Mouse (Mus musculus): ENCODE data around the gene Mark3. TPM values are rescaled to one million over a fixed set of nuclear protein-coding genes. Genes with fewer than 3 reads are reported as not detected.

Gene Mark3
- polyA plus RNA-seq, 1 experiment, result not detected

DNA sequence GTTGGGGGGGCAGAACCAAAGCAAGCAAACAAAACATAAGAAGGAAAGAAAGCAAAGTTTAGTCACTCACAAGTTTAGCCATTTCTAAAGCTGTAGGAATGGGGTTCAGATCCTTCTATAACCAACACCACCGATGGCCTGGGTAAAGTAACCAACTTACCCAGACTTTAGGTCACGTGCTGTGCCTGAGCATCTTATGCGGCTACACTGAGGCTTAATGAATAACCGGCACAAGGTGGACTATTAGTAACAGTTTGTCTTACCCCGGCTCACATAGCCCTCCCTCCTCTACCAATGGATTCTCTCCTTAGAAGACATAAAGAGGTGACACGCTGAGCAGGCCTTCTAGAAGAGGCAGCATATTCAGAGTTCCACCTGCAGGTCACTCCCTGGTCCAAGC, 1.0 kb upstream of the Mark3 start:
- WGBS, result 13% methylated on average over 6 of the region's 6 CpGs
- TF ChIP-seq CTCF (IDR thresholded peaks at IDR 0.05; ENCODE audit: insufficient read depth, low read depth, low read length), result no peak
- peak overlapping the region; percentile 90 for H3K4me3 ChIP-seq (ENCODE audit: insufficient read depth, low read depth, low read length)
- peak overlapping the region; percentile 60 for H3K27ac ChIP-seq (ENCODE audit: insufficient read depth, low read depth, low read length)
- H3K4me1 ChIP-seq (ENCODE audit: control insufficient read depth, insufficient read depth, low read length), result peaks cover 14% of the 10 kb centered on the region

GRCm38 (mm10) chr12:111574887-111575838, 840 bp downstream of the Mark3 start:
- under 1% methylated on average over 58 of the region's 58 CpGs for WGBS
- H3K27ac ChIP-seq (ENCODE audit: insufficient read depth, low read depth, low read length), result peak overlapping the region; percentile 81
- no peak for TF ChIP-seq POLR2A (IDR thresholded peaks at IDR 0.05; ENCODE audit: insufficient read depth, low read depth, low read length)
- peak overlapping the region; percentile 90 for H3K4me3 ChIP-seq (ENCODE audit: insufficient read depth, low read depth, low read length)
- peaks cover 11% of the 10 kb centered on the region for H3K4me1 ChIP-seq (ENCODE audit: control insufficient read depth, insufficient read depth, low read length)

- 66% methylated on average over 1 of the region's 1 CpGs for WGBS
- no peak for TF ChIP-seq CTCF (IDR thresholded peaks at IDR 0.05; ENCODE audit: insufficient read depth, low read depth, low read length)
- TF ChIP-seq POLR2A (IDR thresholded peaks at IDR 0.05; ENCODE audit: insufficient read depth, low read depth, low read length), result no peak
- Histone ChIP-seq H3K4me1 (ENCODE audit: control insufficient read depth, insufficient read depth, low read length) (peaks cover 9% of the 10 kb centered on the region), H3K27ac (ENCODE audit: insufficient read depth, low read depth, low read length) (no peak overlapping the region), H3K4me3 (ENCODE audit: insufficient read depth, low read depth, low read length) (no peak overlapping the region)
Measured at GRCm38 (mm10) chr12:111583058-111583457, 8.7 kb downstream of the Mark3 start.

DNA sequence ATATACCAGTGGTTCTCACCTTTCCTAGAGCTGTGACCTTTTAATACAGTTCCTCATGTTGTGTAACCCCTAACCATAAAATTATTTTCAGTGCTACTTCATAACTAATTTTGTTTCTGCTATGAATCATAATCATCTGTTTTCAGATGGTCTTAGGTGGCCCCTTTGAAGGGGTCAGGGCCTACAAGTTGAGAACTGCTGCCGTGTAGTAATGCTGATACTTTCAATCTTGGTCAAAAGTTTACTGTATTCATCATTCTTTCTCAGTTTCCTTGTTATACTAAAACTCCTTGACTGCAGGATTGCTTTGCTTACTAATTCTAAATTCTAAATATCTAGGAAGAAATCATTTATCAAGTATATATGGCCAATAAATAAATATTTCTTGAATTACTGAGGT, 10.1 kb downstream of the Mark3 start:
- no peak overlapping the region for H3K4me3 ChIP-seq (ENCODE audit: insufficient read depth, low read depth, low read length)
- no peak overlapping the region for H3K27ac ChIP-seq (ENCODE audit: insufficient read depth, low read depth, low read length)
- TF ChIP-seq CTCF (IDR thresholded peaks at IDR 0.05; ENCODE audit: insufficient read depth, low read depth, low read length) (no peak), POLR2A (IDR thresholded peaks at IDR 0.05; ENCODE audit: insufficient read depth, low read depth, low read length) (no peak)
- peaks cover 9% of the 10 kb centered on the region for H3K4me1 ChIP-seq (ENCODE audit: control insufficient read depth, insufficient read depth, low read length)
- WGBS, result 68% methylated on average over 1 of the region's 1 CpGs

GRCm38 (mm10) chr12:111587252-111587651, 12.9 kb downstream of the Mark3 start:
- TF ChIP-seq CTCF (IDR thresholded peaks at IDR 0.05; ENCODE audit: insufficient read depth, low read depth, low read length) (no peak), POLR2A (IDR thresholded peaks at IDR 0.05; ENCODE audit: insufficient read depth, low read depth, low read length) (no peak)

DNA sequence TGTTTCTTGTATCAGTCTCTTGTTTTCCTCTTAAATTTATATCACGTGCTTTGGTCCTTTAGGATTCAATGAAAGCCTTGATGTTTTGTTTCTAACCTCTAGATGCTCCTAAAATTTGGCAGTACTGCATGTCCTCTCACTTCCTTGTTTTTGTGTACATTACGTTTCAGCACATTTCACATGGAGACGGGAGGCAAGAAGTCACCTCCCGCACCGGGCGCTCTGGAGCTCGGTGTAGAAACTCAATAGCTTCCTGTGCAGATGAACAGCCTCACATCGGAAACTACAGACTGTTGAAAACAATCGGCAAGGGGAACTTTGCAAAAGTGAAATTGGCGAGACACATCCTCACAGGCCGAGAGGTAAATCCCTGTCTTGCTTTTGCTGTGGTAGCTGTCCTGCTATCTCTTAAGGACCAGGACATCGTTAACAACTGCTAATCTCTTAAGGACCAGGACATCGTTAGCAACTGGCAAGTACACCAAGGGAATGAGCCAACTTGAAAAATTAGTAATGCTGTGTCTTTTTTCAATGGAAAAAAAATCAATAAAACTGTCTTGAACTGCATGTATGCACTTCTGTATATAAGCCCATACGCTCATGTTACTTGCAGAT, 18.2 kb downstream of the Mark3 start:
- no peak overlapping the region for H3K27ac ChIP-seq (ENCODE audit: insufficient read depth, low read depth, low read length)
- WGBS, result 61% methylated on average over 14 of the region's 14 CpGs
- TF ChIP-seq CTCF (IDR thresholded peaks at IDR 0.05; ENCODE audit: insufficient read depth, low read depth, low read length) (no peak), POLR2A (IDR thresholded peaks at IDR 0.05; ENCODE audit: insufficient read depth, low read depth, low read length) (no peak)

More at GRCm38 (mm10) chr12:111587252-111587651, 12.9 kb downstream of the Mark3 start:
- no peak overlapping the region for H3K27ac ChIP-seq (ENCODE audit: insufficient read depth, low read depth, low read length)
- H3K4me3 ChIP-seq (ENCODE audit: insufficient read depth, low read depth, low read length), result no peak overlapping the region
- 62% methylated on average over 12 of the region's 12 CpGs for WGBS
- peaks cover 9% of the 10 kb centered on the region for H3K4me1 ChIP-seq (ENCODE audit: control insufficient read depth, insufficient read depth, low read length)

DNA sequence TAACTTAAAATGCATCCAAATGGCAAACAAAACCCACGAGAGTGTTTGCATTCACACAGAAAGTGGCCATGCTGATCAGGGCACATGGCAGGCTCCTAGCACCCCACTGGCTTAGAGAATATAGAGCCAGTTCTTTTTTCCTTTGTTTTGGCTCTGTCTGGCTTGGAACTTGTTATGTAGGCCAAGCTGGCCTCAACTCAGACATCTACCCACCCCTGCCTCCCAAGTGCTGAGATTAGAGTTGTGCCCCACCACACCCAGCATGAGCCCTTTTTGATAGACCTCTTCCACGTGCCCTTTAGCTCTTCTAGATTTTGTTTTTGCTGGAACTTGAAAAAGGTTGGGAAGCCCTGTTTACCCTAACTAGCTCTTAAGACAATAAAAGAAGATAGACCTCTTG, 19.5 kb downstream of the Mark3 start:
- no peak overlapping the region for H3K4me3 ChIP-seq (ENCODE audit: insufficient read depth, low read depth, low read length)
- TF ChIP-seq CTCF (IDR thresholded peaks at IDR 0.05; ENCODE audit: insufficient read depth, low read depth, low read length) (no peak), POLR2A (IDR thresholded peaks at IDR 0.05; ENCODE audit: insufficient read depth, low read depth, low read length) (no peak)
- H3K4me1 ChIP-seq (ENCODE audit: control insufficient read depth, insufficient read depth, low read length), result no peaks in the 10 kb centered on the region
- no peak overlapping the region for H3K27ac ChIP-seq (ENCODE audit: insufficient read depth, low read depth, low read length)
- 31% methylated on average over 2 of the region's 2 CpGs for WGBS

More for the DNA sequence above, 18.2 kb downstream of the Mark3 start:
- H3K4me1 ChIP-seq (ENCODE audit: control insufficient read depth, insufficient read depth, low read length), result no peaks in the 10 kb centered on the region
- H3K4me3 ChIP-seq (ENCODE audit: insufficient read depth, low read depth, low read length), result no peak overlapping the region

DNA sequence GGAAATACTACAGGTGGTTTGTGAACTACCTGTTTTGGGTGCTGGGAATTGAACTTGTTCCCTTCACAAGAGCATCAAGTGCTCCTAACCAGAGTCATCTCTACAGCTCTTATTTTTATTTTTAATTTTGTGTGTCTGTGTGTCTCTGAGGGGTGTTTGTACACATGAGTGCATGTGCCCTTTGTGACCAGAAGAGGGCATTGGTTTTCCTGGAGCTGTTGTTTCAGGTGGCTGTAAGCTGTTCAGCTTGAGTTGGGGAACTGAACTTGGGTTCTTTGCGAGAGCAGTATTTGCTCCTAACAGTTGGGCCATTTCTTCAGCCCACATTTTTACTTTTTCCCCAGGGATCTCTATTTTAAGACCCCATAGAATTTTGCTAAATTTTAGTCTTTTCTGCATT, 23.0 kb downstream of the Mark3 start:
- no peaks in the 10 kb centered on the region for H3K4me1 ChIP-seq (ENCODE audit: control insufficient read depth, insufficient read depth, low read length)
- WGBS, result 97% methylated on average over 1 of the region's 1 CpGs
- TF ChIP-seq CTCF (IDR thresholded peaks at IDR 0.05; ENCODE audit: insufficient read depth, low read depth, low read length) (no peak), POLR2A (IDR thresholded peaks at IDR 0.05; ENCODE audit: insufficient read depth, low read depth, low read length) (no peak)
- H3K4me3 ChIP-seq (ENCODE audit: insufficient read depth, low read depth, low read length), result no peak overlapping the region
- H3K27ac ChIP-seq (ENCODE audit: insufficient read depth, low read depth, low read length), result no peak overlapping the region

GRCm38 (mm10) chr12:111598902-111599301, 24.6 kb downstream of the Mark3 start:
- no peak overlapping the region for H3K27ac ChIP-seq (ENCODE audit: insufficient read depth, low read depth, low read length)
- no peaks in the 10 kb centered on the region for H3K4me1 ChIP-seq (ENCODE audit: control insufficient read depth, insufficient read depth, low read length)
- H3K4me3 ChIP-seq (ENCODE audit: insufficient read depth, low read depth, low read length), result no peak overlapping the region
- WGBS, result 100% methylated on average over 1 of the region's 1 CpGs
- TF ChIP-seq CTCF (IDR thresholded peaks at IDR 0.05; ENCODE audit: insufficient read depth, low read depth, low read length) (no peak), POLR2A (IDR thresholded peaks at IDR 0.05; ENCODE audit: insufficient read depth, low read depth, low read length) (no peak)

Data from olfactory bulb, adult 2 months (tissue).